Mouse (Mus musculus): ENCODE results near the gene Sycn. TPM values are rescaled to one million over a fixed set of nuclear protein-coding genes. Genes with fewer than 3 reads are reported as not detected.
"Not testable (repeated sequence)": the region's sequence is repeated elsewhere in the genome, so short reads cannot be mapped to it uniquely, and the experiment has no call there.

Gene Sycn
- not detected in 2 replicates for total RNA-seq (2014; rRNA removed)
- polyA plus RNA-seq (2015; fragmentation: Nextera tagmentation; extraction: Ambion mirVana): not detected in 2 replicates

DNA sequence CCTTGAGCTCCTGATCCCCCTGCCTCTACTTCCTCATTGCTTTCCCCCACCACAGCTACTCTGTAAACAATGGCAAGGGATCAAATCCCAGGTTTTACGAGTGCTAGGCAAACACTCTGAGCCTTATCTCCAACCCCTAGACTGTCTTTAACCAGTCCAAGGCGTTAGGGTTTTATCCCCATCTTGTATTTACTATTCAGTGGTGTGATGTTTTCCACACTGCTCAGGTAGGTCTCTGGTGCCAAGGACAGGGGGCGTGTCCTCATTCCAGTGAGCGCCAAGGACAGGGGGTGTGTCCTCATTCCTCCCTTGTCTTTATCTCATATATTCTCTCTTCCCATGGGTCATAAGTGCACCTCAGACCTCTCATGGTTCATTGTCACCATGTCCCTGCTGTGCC is at the start of gene Sycn:
Sycn (plus strand) TSS at position 360 of the 400 bp plus-strand sequence.
- TF ChIP-seq CTCF (IDR thresholded peaks at IDR 0.05; ENCODE audit: low read depth): no peak
- no peak within 1 kb of the TSS for H3K9ac ChIP-seq
- 82% methylated on average over 4 of the region's 4 CpGs for WGBS
- no peak within 1 kb of the TSS for H3K4me3 ChIP-seq (ENCODE audit: low read depth, low read length)
- H3K36me3 ChIP-seq (ENCODE audit: insufficient read depth): no peaks in the 10 kb centered on the region
- H3K27me3 ChIP-seq (ENCODE audit: insufficient read depth, low read length): peaks cover 12% of the 10 kb centered on the region
- no peak within 1 kb of the TSS for H3K4me2 ChIP-seq (ENCODE audit: low read depth)
- no peak for DNase-seq
- ATAC-seq: no peak
- H3K4me1 ChIP-seq (ENCODE audit: insufficient read depth): no peaks in the 10 kb centered on the region
- H3K9me3 ChIP-seq (ENCODE audit: low read length): no peaks in the 10 kb centered on the region
- no peak within 1 kb of the TSS for H3K27ac ChIP-seq (ENCODE audit: low read depth, low read length)

DNA sequence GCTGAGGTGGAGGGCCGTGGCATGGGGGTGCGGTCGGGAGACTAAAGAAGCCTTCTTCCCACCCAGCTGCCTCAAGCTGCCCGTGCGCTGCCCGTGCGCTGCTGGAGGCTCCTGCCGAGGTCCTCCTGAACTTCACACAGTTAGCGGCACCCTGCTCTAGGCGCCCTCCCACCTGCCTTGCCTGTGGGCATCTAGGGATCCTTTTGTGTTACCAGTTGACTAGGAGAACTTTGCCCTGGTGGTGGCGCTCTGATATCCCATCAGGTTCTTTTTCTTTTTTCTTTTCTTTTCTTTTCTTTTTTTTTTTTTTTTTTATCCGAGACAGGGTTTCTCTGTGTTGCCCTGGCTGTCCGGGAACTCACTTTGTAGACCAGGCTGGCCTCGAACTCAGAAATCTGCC is 49.8 kb upstream of the Sycn start:
- Histone ChIP-seq H3K27me3 (ENCODE audit: insufficient read depth, low read length) (no peaks in the 10 kb centered on the region; the same call in 1 of the 2 replicates), H3K9ac (no peak overlapping the region), H3K4me1 (ENCODE audit: insufficient read depth) (no peaks in the 10 kb centered on the region), H3K27ac (ENCODE audit: low read depth, low read length) (no peak overlapping the region), H3K36me3 (ENCODE audit: insufficient read depth) (no peaks in the 10 kb centered on the region), H3K9me3 (ENCODE audit: low read length) (no peaks in the 10 kb centered on the region), H3K4me2 (ENCODE audit: low read depth) (no peak overlapping the region), H3K4me3 (ENCODE audit: low read depth, low read length) (no peak overlapping the region)
- DNase-seq (no peak), ATAC-seq (no peak)
- no peak for TF ChIP-seq CTCF (IDR thresholded peaks at IDR 0.05; ENCODE audit: low read depth)
- 40% methylated on average over 14 of the region's 14 CpGs for WGBS

DNA sequence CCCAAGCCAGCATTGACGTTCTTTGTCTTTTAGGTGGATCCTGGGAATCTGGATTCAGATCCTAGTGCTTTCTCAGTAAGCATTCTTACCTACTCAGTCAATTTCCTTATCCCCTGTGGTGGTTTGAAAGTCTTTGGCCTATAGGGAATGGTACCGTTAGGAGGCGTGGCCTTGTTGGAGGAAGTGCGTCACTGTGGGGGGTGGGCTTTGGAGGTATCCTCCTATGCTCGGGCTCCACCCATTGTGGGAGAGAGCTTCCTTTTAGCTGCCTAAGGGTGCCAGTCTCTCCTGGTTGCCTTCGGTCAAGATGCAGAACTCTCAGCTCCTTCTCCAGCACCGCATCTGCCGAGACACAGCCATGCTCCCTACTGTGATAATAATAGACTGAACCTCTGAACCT is 48.4 kb upstream of the Sycn start:
- WGBS: 87% methylated on average over 8 of the region's 8 CpGs
- Histone ChIP-seq H3K4me3 (ENCODE audit: low read depth, low read length) (no peak overlapping the region), H3K36me3 (ENCODE audit: insufficient read depth) (no peaks in the 10 kb centered on the region), H3K4me1 (ENCODE audit: insufficient read depth) (no peaks in the 10 kb centered on the region), H3K9ac (no peak overlapping the region), H3K27me3 (ENCODE audit: insufficient read depth, low read length) (no peaks in the 10 kb centered on the region; the same call in 1 of the 2 replicates), H3K4me2 (ENCODE audit: low read depth) (no peak overlapping the region), H3K9me3 (ENCODE audit: low read length) (no peaks in the 10 kb centered on the region), H3K27ac (ENCODE audit: low read depth, low read length) (no peak overlapping the region)
- no peak for ATAC-seq
- TF ChIP-seq CTCF (IDR thresholded peaks at IDR 0.05; ENCODE audit: low read depth): no peak
- no peak for DNase-seq

DNA sequence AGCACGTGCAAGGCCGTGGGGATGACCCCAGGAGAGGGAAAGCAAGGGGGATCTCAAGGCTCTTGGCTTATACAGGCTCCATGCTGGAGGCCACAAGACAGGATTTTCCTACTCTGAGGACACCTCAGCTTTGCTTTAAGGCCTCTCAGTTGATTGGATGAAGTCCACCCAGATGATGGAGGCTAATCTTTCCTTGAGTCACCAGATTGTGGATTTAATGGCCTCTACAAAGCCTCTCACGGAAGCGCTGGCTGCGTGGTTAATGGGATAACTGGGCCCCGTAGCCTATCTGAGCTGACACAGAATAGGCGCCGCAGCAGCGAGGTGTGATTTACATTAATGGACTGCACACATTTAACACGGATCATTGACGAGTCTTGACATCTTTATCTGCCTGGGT is 45.3 kb upstream of the Sycn start:
- H3K4me2 ChIP-seq (ENCODE audit: low read depth): no peak overlapping the region
- no peak overlapping the region for H3K27ac ChIP-seq (ENCODE audit: low read depth, low read length)
- no peak overlapping the region for H3K9ac ChIP-seq
- ATAC-seq (no peak), DNase-seq (no peak)
- 64% methylated on average over 11 of the region's 11 CpGs for WGBS
- H3K9me3 ChIP-seq (ENCODE audit: low read length): no peaks in the 10 kb centered on the region
- no peaks in the 10 kb centered on the region for H3K27me3 ChIP-seq (ENCODE audit: insufficient read depth, low read length)
- H3K4me1 ChIP-seq (ENCODE audit: insufficient read depth): no peaks in the 10 kb centered on the region
- no peak for TF ChIP-seq CTCF (IDR thresholded peaks at IDR 0.05; ENCODE audit: low read depth)
- no peaks in the 10 kb centered on the region for H3K36me3 ChIP-seq (ENCODE audit: insufficient read depth)
- H3K4me3 ChIP-seq (ENCODE audit: low read depth, low read length): no peak overlapping the region

DNA sequence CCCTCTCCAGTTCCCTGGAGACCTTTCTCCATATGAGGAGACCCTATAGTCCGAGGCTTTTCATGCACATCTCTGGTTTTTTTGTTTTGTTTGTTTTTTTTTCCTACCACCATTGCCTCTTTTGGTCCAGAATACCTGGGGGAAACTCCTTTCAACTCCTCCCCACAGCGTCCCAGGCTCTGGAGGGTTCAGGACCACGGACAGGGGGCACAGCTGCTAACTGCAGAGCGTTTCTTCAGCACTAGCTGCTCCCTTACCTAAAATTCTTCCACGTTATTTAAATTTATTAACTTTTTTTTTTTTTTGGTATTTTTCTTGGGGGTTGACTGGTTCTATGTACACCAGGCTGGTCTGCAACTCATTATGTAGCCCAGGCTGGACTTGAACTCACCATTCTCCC is 35.1 kb upstream of the Sycn start:
- TF ChIP-seq CTCF (IDR thresholded peaks at IDR 0.05; ENCODE audit: low read depth): no peak
- no peak for DNase-seq
- H3K9ac ChIP-seq: no peak overlapping the region
- 8% methylated on average over 5 of the region's 5 CpGs for WGBS
- H3K27me3 ChIP-seq (ENCODE audit: insufficient read depth, low read length): no peaks in the 10 kb centered on the region
- ATAC-seq: no peak
- H3K4me3 ChIP-seq (ENCODE audit: low read depth, low read length): no peak overlapping the region
- no peaks in the 10 kb centered on the region for H3K4me1 ChIP-seq (ENCODE audit: insufficient read depth)
- H3K9me3 ChIP-seq (ENCODE audit: low read length): no peaks in the 10 kb centered on the region
- no peak overlapping the region for H3K4me2 ChIP-seq (ENCODE audit: low read depth)
- H3K36me3 ChIP-seq (ENCODE audit: insufficient read depth): no peaks in the 10 kb centered on the region
- no peak overlapping the region for H3K27ac ChIP-seq (ENCODE audit: low read depth, low read length)

DNA sequence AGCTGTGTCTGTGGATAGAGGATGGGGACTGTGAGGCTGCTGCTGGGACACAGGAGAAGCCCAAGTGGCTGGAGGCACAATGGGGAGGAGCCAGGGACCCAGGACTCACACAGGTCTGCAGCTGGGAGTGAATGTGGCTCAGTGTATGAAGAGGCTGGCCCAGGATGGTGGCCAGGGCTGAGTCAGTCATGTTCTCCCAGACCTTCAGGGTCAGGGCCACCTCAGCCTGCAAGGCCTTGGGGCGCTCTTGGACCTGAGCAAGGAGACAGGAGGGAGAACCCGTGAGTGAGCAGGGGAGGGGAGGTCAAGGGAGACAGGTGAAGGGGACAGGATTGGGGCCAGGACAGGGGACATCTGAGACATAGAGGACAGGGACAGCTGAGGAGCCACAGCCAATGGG is 31.6 kb upstream of the Sycn start:
- H3K27me3 ChIP-seq (ENCODE audit: insufficient read depth, low read length); H3K9ac ChIP-seq; H3K4me3 ChIP-seq (ENCODE audit: low read depth, low read length); DNase-seq; H3K4me1 ChIP-seq (ENCODE audit: insufficient read depth); H3K27ac ChIP-seq (ENCODE audit: low read depth, low read length); ATAC-seq; H3K4me2 ChIP-seq (ENCODE audit: low read depth); H3K9me3 ChIP-seq (ENCODE audit: low read length); H3K36me3 ChIP-seq (ENCODE audit: insufficient read depth): not testable (repeated sequence)
- WGBS: no CpG with 5 or more reads among the region's 2 CpGs

DNA sequence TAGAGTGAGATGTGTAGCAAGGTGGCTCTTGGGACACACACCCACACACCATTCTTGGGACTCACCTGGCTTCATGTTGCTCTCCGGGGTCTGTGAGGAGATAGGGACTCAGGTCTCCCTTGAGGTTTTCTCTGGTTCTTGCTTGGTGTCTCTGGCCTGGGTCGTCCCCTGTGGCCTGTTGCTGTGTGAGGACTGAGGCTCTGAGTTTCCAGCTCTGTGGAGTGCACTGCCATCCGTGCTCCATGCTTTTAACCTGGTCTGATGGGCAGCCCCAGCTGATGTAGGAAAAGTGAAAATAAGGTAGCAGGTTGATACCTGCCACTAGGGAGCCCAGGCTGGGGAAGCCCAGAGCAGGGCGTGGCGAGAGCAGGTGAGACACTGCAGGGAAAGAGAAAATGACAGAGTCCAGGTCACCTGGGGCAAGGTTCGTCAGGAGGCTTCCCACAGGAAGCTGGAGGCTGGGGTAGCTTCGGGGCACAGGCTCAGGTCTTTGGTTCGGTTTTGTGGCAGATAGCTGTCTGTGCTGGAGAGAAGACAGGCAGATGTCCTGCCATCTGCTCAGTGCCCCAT is 30.2 kb upstream of the Sycn start, which contains the start of gene Ifnl2:
Ifnl2 (minus strand) TSS at position 51 of the 570 bp plus-strand sequence.
- H3K27me3 ChIP-seq (ENCODE audit: insufficient read depth, low read length); H3K4me1 ChIP-seq (ENCODE audit: insufficient read depth); H3K9ac ChIP-seq; H3K27ac ChIP-seq (ENCODE audit: low read depth, low read length); H3K4me2 ChIP-seq (ENCODE audit: low read depth); DNase-seq; H3K36me3 ChIP-seq (ENCODE audit: insufficient read depth); ATAC-seq; H3K4me3 ChIP-seq (ENCODE audit: low read depth, low read length); H3K9me3 ChIP-seq (ENCODE audit: low read length): not testable (repeated sequence)
- WGBS: 65% methylated on average over 8 of the region's 8 CpGs

Measured in forebrain, postnatal 0 days (tissue).